Mouse (Mus musculus) CD4-positive helper T cell, adult 2 months (primary cell): ENCODE results near the gene Mboat1.

ENCODE experiments used
- DNase-seq: peaks from one replicate; pipeline ENCODE4 v3.0.0-alpha.2; 2012; ENCODE audit warnings: low read depth, missing footprints, low spot score

Gene Mboat1

DNA sequence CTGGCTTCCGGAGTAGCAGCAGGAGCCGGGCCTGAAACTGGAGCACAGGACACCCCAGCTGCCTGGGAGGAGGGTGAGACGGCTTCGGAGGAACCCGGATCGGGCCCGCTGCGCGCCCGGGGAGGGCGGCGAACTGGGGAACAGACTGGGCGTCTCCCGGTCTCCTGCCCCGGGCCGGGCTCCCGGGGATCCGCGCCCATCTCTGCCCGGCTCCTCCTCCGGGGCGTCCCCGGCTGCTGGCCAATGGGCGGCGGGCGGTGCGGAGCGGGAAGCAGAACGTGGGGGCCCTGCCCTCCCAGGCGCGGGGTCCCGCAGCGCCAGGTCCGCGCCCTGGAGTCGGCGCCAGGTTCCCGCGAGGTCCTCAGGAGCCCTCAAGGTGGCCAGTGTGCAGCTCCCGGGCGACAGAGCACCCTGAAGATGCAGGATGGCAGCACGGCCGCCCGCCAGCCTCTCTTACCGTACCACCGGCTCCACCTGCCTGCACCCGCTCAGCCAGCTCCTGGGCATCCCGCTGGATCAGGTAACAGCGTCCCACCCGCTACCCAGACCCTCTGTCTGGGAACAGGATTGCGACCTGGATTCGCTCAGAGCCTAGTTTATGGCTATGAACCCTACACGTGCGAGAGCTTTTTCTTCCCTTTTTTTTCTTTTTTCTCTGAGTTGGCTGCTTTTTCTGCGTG, at the start of gene Mboat1:
TSS of gene Mboat1 (plus strand) at position 247 of the 680 bp plus-strand sequence.
- peak; percentile 83 for DNase-seq

- peak; percentile 46 for DNase-seq
Observed at GRCm38 (mm10) chr13:30093086-30093485, 43.2 kb upstream of the Mboat1 start.

DNA sequence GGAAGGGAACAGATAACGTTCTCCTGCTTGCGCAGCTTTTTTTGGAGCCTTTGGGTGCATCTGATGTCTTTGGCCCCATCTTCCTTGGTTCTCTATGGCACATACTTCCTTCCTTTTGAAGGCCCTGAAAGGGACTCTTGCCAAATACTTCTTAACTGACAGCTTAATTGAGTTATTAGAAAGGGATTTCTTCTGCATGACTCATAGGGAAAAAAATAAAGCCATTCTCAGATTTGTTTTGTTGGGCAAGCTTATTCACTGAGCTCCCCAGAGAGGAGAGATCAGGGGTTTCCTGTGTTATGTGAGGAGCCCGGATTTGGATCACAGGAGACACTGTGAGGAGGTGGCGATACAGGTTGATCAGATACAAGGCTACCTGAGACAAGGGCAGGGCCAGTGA, 40.4 kb upstream of the Mboat1 start:
- DNase-seq = no peak

GRCm38 (mm10) chr13:30096536-30096935, 39.8 kb upstream of the Mboat1 start:
- no peak for DNase-seq

DNA sequence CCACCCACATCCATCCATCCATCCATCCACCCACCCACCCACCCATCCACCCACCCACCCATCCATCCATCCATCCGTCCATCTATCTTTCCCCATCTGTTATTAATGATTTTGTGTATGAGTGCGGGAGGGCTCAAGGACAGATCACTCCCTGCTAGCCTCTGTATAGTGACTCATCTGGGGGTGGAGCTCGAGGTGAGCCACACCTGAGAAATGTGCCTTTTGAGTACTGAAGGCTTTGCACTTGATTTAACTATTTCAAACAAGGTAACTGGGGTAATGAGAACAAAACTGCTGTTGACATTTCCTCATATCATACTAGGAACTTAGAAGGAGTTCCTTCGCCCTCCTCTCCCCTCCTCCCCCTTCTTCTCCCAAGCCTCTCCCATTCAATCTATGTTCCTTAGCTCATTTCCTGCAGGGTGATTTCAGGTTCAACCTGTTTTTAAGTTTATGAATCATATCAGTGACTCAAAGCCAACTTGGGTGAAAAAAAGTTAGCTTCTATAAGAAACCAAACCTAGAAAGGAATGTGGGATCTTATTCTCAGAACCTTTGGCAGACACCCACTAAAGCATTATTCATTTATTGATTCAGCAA, 27.2 kb upstream of the Mboat1 start:
- no peak for DNase-seq

GRCm38 (mm10) chr13:30115792-30116191, 20.5 kb upstream of the Mboat1 start:
- DNase-seq = no peak

DNA sequence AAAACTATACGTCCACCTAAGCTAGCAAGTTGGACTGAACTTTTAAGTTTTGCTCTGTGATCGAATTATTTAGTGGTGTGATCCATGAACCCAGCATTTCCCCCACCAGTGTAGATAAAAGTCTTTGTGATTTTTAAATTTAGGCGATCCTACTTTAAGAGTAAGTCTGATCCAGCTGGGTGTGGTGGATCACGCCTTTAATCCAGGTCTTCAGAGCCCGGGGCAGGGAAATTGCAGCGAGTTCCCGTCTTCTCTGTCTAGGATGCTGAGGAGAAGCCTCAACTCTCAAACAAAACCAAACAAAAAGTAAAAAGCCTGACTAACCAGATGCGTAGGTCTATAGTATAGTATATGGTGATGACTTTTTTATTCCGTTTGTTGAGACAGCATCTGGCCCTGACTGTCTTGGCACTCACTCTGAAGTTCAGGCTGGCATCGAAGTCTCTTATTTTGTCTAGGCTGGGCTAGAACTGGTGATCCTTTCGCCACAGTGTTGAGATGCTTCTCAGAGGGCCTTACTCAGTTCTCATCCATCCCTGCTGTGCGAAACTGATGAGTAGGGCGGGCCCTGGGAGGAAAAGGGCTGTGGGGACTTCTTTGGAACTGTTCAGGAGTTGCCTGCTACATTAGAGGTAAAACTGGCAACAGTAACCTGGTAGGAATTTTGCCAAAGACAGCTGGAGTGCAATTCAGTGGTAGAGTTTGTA, 787 bp downstream of the Mboat1 start:
- no peak for DNase-seq

GRCm38 (mm10) chr13:30137951-30138350, 1.7 kb downstream of the Mboat1 start:
- no peak for DNase-seq

GRCm38 (mm10) chr13:30140149-30140548, 3.9 kb downstream of the Mboat1 start:
- no peak for DNase-seq

DNA sequence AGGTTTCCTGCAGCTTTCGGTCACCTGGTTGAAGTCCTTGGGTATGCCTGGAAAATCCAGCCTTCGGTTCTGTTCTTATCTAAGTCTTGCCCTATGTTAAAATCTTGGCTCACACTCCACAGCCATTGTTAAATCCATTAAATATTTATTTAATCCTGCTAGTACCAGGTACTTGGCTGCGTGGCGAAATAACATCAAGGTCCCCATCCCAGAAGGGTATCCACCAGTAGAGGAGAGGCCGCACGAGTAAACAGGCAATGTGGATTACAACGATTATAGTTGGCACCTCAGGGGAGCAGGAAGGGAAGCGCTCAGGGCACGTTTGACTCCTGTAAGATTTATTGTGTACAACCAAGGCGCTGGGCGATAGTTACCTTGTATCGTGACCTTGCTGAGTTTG, 4.4 kb downstream of the Mboat1 start:
- DNase-seq = no peak

GRCm38 (mm10) chr13:30141996-30142395, 5.7 kb downstream of the Mboat1 start:
- DNase-seq = no peak

DNA sequence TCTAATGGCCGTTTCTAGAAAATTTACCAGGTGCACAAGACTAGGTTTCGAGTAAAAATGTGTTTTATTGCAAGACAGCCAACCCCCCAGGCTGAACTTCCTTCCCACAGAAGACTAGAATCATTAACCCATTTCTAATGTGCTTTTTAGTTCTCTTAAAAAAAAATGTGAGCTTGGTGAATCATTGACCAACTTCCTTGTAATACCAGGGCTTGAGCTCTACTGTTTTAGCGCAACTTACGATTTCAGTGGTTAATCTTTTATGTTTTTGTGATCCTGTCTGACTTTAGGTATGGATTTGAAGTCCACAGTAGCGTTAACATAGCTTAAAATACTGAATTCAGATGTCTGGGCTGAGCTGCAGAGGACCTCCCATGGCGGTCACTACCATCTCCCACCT, 10.2 kb downstream of the Mboat1 start:
- no peak for DNase-seq

DNA sequence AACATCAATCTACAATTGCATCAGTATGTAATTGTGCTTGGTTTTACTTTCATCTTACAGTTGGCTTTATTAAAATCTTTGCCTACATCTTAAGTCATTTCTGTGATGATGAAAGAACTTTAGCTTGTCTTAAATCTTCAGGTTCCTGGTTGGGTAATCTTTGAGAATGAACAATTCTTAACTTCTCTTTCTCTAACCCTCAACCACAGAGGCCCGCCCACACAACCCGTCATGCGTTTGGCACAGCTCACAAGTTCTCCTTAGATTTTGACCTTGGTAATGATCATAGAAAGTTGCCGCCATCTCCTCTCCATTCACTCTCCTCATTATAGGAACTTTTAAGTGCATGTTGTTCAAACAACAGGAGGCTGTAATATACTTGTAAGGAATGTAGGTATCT, 18.0 kb downstream of the Mboat1 start:
- DNase-seq = peak; percentile 61

DNA sequence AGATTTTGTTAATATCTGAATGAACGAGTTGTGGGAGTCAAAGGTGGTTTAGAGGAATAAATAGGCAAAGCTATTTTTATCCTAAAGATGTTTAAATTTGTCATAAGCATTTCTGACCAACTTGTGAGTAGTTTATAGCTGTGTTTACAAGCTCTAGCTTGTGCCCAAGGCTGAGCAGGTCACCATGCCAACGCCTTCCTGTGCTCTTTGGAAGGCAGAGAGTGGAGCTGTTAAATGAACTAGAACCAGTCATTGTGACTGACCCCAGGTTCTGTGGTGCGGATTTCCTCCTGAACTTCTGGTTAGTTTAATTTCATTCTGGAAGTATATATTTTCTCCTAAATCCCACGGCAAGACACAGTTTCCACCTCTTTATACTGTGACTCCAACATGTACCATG, 23.3 kb downstream of the Mboat1 start:
- no peak for DNase-seq

- no peak for DNase-seq
Observed at GRCm38 (mm10) chr13:30163521-30163920, 27.2 kb downstream of the Mboat1 start.

- peak; percentile 87 for DNase-seq
Observed at GRCm38 (mm10) chr13:30166138-30167090, 30.1 kb downstream of the Mboat1 start.

- peak; percentile 32 for DNase-seq
Observed at GRCm38 (mm10) chr13:30167499-30167898, 31.2 kb downstream of the Mboat1 start.

GRCm38 (mm10) chr13:30168803-30169202, 32.5 kb downstream of the Mboat1 start:
- peak; percentile 45 for DNase-seq

GRCm38 (mm10) chr13:30170061-30170460, 33.8 kb downstream of the Mboat1 start:
- no peak for DNase-seq

DNA sequence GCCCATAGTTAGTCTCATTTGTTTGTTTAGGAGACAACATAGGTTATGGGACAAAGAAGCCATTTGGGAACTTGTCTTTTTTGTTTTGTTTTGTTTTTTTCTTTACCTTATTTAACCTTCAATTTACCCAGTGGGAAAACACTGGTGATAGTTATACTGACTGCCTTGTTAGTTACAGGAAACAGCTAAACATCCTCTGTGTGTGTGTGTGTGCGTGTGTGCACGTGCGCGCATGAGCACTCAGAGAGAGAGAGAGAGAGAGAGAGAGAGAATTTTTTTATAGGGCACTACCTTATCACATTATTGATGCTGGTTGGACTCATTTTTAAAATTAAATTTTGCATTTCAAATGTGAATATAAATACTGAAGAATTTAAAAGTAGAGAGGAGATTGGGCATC, 38.3 kb downstream of the Mboat1 start:
- DNase-seq = peak; percentile 52

DNA sequence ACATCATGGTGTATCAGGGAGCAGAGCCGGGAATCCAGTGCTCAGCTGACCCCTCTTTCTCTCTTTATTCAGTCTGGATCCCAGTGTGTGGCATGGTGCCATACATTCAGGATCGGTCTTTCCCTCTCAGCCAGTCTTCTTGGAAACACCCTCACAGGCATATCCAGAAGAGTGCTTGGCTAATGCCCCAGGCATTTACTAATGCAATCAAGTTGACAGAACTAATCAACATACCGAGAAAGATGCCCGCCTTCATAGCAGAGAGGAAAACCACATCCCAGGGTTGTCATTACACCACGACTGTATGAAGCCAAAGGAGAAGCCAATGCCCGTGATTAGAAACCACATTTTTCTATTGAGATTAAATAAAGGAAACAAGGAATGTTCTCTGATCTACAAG, 41.1 kb downstream of the Mboat1 start:
- no peak for DNase-seq

- no peak for DNase-seq
Observed at GRCm38 (mm10) chr13:30185549-30185948, 49.3 kb downstream of the Mboat1 start.
